Mouse (Mus musculus): Measurements from ENCODE around the gene Gmpr2.

GRCm38 (mm10) chr14:55681160-55682117, 9.7 kb downstream of the Gmpr2 start, which contains the start of gene Tinf2:
- TF ChIP-seq CTCF (IDR thresholded peaks at IDR 0.05; ENCODE audit: low read depth): peak; percentile 75
- TF ChIP-seq EP300 (IDR thresholded peaks at IDR 0.05; ENCODE audit: low read depth): peak; percentile 73; the same call in 1 of the 2 replicates

All from heart, postnatal 0 days (tissue).